Mouse (Mus musculus): ENCODE data around the gene a. TPM values are rescaled to one million over a fixed set of nuclear protein-coding genes. Genes with fewer than 3 reads are reported as not detected.

The a gene
- polyA plus RNA-seq, 1 experiment: 0.70 TPM

DNA sequence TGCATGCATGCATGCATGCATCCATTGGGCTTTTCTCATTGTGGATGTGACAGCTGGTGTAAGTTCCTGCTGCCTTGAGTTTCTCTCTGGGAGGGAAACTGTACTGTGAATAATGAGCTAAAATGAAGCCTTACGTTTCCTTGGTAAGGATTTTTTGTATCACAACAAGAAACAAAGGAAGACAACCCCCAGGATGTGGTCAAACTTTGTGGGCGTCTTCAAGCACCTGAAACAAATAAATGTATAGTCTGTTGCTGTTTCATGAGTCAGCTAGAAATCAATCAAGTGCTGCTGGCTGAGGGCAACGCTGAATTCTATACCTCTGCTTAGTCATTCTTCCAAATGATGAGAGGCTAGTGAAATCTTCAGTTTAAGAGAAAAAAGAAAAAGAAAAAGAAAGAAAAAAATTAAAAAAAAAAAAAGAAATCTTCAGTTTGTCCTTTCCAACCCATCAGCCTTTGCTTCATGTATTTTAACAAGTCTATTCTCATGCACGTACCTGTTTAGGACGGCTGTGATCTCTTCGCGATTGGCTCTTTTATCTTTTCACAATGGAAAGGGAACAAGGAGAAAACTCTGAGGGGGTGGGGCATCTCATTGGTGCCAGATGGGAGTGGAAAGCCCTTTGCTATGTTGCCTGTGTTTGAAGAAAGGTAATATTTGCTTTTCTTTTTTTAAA lies 288.4 kb downstream of the a start:
- TF ChIP-seq GATA1 (IDR thresholded peaks at IDR 0.05; ENCODE audit: low read length): no peak

- TF ChIP-seq GATA1 (IDR thresholded peaks at IDR 0.05; ENCODE audit: low read length): no peak
Observed at GRCm38 (mm10) chr2:155080179-155080530, 289.0 kb downstream of the a start.

DNA sequence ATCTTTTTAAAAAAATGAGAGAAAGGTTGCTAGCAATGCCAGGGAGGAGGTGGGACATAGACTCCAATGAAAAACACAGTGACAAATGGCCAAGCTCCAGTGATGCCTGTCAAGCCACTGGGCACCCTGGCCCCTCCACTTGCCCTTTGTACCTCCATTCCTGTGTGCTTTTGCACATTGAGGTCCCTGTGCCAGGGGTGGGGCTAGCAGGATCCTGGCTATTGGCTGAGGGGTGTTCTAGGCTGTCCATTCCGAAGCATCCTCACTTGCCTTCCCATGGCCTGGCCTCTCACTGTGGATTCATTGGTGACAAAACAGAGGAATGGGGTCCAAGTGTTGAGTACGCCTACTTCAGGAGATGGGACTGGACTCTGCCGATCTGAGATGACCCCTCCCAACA lies 289.9 kb downstream of the a start:
- no peak for TF ChIP-seq GATA1 (IDR thresholded peaks at IDR 0.05; ENCODE audit: low read length)

DNA sequence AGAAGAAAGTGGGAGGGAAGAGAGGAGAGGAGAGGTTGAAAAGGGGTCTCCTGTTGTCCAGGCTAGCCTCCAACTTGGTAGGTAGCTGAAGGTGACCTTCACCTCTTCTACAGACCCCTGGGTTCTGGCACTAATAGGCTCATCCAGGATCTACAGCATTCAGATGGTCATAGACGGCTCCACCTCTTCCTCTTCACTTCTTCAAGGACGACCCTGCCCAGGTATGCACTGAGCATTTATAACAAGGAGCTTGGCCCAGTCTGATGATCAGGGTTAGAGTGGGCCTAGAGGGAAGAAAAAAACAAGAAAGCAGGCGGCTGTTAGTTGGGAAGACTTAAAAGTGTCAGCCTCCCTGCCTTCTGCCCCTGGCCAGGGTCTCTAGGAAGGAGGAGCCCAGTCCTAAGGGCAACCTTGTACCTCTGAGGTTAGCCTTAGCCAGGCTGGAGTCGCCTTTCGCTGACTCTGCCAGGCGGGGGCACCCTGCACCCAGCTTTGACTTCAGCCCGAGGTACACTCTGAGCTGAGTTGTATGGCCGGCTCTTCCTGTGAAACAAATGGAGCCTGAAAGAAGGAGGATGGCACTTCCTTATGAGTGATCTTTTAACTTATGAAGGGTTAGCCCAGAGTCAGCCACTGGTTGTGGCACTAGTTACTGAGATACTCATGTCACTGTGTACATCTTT lies 291.1 kb downstream of the a start:
- TF ChIP-seq GATA1 (IDR thresholded peaks at IDR 0.05; ENCODE audit: low read length): no peak

DNA sequence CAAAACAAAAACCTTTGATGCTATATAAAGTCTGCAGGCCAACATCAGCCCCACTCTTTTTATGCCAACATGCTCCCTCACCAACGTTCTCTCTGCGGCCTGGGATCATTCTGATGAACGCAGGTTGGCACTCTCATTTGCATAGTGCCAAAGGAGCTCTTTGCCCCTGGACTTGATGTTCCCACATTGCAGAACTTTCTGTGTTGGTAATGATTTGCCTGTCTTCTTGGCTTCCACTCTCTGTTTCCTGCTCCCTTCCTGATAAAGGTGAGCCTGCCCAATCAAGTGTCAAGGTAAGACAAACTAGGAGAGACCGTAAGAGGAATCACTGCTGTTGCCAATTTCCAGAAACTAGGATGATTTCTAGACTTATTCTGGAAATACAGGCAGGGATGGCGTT lies 293.3 kb downstream of the a start:
- TF ChIP-seq GATA1 (IDR thresholded peaks at IDR 0.05; ENCODE audit: low read length): no peak

DNA sequence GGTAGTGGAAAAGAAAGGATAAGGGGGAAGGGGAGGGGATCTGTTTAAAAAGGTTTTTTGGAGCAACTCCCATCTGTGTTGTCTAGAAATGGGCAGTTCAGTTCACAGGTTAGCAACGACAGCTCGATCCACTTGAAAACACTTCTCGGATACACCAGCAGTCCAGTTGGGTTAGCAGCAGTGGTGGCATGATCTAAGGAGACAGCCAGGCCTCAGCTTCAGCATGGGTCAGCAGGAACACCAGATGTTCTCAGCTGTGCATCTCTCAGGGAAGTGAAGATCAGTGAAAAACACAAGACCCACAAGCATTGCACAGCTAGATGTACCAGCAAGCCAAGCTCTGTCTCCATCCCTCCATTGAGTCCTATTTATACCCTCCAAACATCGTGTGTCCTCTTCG lies 295.1 kb downstream of the a start:
- no peak for TF ChIP-seq GATA1 (IDR thresholded peaks at IDR 0.05; ENCODE audit: low read length)

- TF ChIP-seq GATA1 (IDR thresholded peaks at IDR 0.05; ENCODE audit: low read length): no peak
Observed at GRCm38 (mm10) chr2:155088264-155088663, 297.1 kb downstream of the a start.

GRCm38 (mm10) chr2:155090909-155091742 lies 299.9 kb downstream of the a start:
- no peak for TF ChIP-seq GATA1 (IDR thresholded peaks at IDR 0.05; ENCODE audit: low read length)

DNA sequence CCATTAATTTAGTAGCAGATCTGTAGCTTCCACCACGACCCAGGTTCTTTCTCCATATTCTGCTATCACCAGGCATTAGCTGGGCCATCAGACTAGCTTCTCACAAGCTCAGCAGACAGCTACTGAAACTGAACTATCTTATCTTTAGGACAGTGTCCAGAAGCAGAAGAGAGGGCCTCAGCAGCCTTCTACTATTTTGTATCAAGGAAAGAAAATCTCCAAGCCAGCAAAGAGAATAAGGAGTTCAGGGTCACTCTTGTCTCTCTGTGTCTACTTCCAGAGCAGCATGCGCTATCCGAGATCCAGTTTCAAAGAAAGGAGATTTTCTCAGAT lies 300.5 kb downstream of the a start:
- TF ChIP-seq GATA1 (IDR thresholded peaks at IDR 0.05; ENCODE audit: low read length): no peak

- TF ChIP-seq GATA1 (IDR thresholded peaks at IDR 0.05; ENCODE audit: low read length): no peak
Observed at GRCm38 (mm10) chr2:155093418-155093817, 302.2 kb downstream of the a start.

DNA sequence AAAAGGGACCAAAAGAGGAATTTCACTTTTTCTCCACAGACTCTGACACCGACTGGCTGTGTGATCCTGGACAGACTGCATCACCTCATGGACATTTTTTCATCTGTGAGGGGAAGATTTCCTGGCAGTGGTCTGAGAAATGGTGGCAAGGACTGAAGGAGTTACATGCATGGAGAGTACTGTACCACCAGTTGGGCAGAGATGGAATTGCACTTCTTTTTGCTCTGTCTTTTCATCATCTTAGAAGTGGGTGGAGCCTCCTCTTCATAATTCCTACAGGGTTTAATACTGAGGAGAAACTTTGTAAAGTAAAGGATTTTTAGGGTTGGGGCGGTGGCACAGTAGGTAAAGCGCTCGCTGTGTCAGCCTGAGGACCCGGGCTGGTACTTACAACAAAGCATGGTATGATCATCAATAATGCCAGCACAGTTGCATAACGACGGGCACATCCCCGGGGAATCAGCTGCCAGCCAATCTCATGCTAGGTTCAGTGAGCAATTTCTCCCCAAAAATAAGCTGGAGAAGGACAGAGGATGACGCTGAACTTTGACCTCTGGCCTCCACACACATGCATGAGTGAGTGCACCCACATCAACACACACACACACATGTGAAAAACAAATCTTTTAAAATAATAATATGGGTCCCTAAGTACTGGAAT lies 307.6 kb downstream of the a start:
- no peak for TF ChIP-seq GATA1 (IDR thresholded peaks at IDR 0.05; ENCODE audit: low read length)

DNA sequence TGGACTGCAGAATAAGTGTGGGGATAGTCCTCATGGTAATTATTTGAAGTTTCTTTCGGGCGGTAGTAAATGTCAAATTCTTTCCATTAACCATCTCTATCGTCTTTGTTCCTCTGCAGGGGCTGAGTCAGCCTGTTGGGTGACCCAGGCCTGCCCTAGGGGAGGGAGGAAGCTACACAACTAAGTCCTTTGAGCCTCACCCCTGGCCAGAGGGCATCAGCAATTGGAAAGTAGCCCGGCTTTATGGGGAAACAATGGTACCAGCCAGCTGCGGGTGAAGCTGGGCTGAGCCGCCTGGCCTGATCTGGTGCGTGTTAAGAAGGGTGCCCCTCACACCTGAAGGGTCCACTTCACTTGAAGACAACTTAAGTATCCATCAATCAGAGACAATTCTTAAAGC lies 308.2 kb downstream of the a start:
- TF ChIP-seq GATA1 (IDR thresholded peaks at IDR 0.05; ENCODE audit: low read length): no peak

GRCm38 (mm10) chr2:155099994-155100795 lies 309.0 kb downstream of the a start:
- TF ChIP-seq GATA1 (IDR thresholded peaks at IDR 0.05; ENCODE audit: low read length): no peak

Other genes with a start within 250 kb of the a start
- 0.27 TPM in 1 of 2 replicates, not detected in the other for gene 1700003F12Rik, start 244.3 kb upstream of the a start, polyA plus RNA-seq (2012)
- gene Actl10, start 239.6 kb upstream of the a start, polyA plus RNA-seq (2012): 0.06 TPM in 1 of 2 replicates, not detected in the other
- gene Necab3, start 232.5 kb upstream of the a start, polyA plus RNA-seq (2012): 4.0 and 5.2 TPM in 2 replicates
- gene E2f1, start 221.5 kb upstream of the a start, polyA plus RNA-seq (2012): 77.0 and 90.7 TPM in 2 replicates
- gene Pxmp4, start 187.7 kb upstream of the a start, polyA plus RNA-seq (2012): 7.7 and 9.0 TPM in 2 replicates
- gene Zfp341, start 178.1 kb upstream of the a start, polyA plus RNA-seq (2012): 8.9 and 10.5 TPM in 2 replicates
- gene 4930519P11Rik, start 178.0 kb upstream of the a start, polyA plus RNA-seq (2012): 1.0 and 1.7 TPM in 2 replicates
- gene Chmp4b, start 139.7 kb upstream of the a start, polyA plus RNA-seq (2012): 127 and 144 TPM in 2 replicates
- not detected in 2 replicates for gene Gm14214, start 21.4 kb upstream of the a start, polyA plus RNA-seq (2012)
- 628 and 845 TPM in 2 replicates for gene Raly, start 306 bp upstream of the a start, polyA plus RNA-seq (2012)
- gene Eif2s2, start 101.5 kb downstream of the a start, polyA plus RNA-seq (2012): 9.5 and 10.0 TPM in 2 replicates
- not detected in 2 replicates for gene Gm14226, start 226.9 kb downstream of the a start, polyA plus RNA-seq (2012)